Mouse (Mus musculus): ENCODE data around the gene Aspdh. TPM values are rescaled to one million over a fixed set of nuclear protein-coding genes. Genes with fewer than 3 reads are reported as not detected.

Gene Aspdh
- polyA plus RNA-seq, 1 experiment from 2014 or later: 4.8 TPM

DNA sequence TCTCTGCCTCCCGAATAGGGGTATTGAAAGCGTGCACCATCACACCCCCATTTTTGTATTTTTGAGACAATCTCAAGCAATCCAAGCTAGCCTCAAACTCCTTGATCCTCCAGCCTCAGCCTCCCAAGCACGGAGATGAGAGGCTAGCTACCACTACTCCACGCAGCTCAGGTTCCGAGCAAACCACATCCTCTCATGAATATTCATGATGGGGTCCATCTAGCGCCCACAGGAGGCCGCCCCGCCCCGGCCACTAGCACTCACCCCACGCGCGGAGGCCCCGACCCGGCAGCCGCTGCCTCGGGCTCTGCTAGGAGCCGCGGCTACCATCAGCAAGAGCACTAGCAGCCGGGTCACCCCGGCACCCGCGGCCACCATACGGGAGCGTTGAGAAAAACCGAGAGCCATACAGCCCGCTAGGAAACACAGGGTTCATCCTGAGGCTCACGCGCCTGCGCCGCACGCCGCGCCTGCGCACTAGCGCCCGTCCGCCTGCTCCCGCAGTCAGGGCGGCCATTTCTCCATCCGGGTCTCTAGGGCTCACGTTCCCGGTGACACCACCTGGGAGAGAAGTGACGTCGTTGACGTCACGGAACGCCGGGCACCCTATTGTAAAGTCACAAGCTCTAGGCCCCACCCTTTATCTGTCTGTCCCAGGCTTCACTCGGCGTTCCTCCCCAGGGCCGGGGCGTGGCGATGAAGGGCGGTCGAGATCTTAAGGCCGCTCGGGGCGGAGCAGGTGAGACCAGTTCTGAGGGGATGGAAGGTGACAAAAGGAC, 31.0 kb downstream of the Aspdh start, which contains the start of the genes Emc10 and Fam71e1:
Gene Emc10 (minus strand): TSS at position 538 of the 779 bp plus-strand sequence.
Gene Fam71e1 (plus strand): TSS at position 590 of the 779 bp plus-strand sequence.
- H3K9ac ChIP-seq: peak within 1 kb of the TSS; percentile 84
- no peaks in the 10 kb centered on the region for H3K9me3 ChIP-seq
- peaks cover 26% of the 10 kb centered on the region for H3K4me1 ChIP-seq
- peak within 1 kb of the TSS; percentile 74 for H3K4me3 ChIP-seq (replicated peaks)
- H3K36me3 ChIP-seq (replicated peaks): peaks cover 33% of the 10 kb centered on the region
- peak; percentile 96 for ATAC-seq (ENCODE audit: low FRiP score)
- peak within 1 kb of the TSS; percentile 96 for H3K27ac ChIP-seq
- H3K4me2 ChIP-seq: peak within 1 kb of the TSS; percentile 87
- 1% methylated on average over 58 of the region's 58 CpGs for WGBS
- H3K27me3 ChIP-seq: peaks cover 20% of the 10 kb centered on the region

DNA sequence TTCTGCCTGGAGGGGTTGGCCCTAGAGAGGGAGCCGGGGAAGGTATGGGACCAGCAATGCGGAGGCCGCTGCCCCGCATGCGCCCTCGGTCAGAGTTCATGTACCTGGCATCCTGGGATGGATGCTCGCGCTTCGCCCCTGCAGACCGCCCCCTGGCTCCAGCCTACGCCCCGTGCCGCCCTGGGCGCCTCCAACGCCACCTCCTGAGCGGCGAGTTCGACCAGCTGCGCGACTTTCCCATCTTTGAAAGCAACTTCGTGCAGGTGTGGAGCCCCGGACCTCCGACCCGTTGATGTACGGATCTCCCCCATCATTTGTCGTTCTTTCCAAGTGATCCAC, 31.5 kb downstream of the Aspdh start:
- H3K27me3 ChIP-seq: peaks cover 20% of the 10 kb centered on the region
- peak overlapping the region; percentile 84 for H3K9ac ChIP-seq
- peaks cover 26% of the 10 kb centered on the region for H3K4me1 ChIP-seq
- no peak for ATAC-seq (ENCODE audit: low FRiP score)
- peak overlapping the region; percentile 87 for H3K4me2 ChIP-seq
- peak overlapping the region; percentile 96 for H3K27ac ChIP-seq
- under 1% methylated on average over 26 of the region's 26 CpGs for WGBS
- peaks cover 28% of the 10 kb centered on the region for H3K36me3 ChIP-seq (replicated peaks)
- no peaks in the 10 kb centered on the region for H3K9me3 ChIP-seq
- H3K4me3 ChIP-seq (replicated peaks): peak overlapping the region; percentile 74

DNA sequence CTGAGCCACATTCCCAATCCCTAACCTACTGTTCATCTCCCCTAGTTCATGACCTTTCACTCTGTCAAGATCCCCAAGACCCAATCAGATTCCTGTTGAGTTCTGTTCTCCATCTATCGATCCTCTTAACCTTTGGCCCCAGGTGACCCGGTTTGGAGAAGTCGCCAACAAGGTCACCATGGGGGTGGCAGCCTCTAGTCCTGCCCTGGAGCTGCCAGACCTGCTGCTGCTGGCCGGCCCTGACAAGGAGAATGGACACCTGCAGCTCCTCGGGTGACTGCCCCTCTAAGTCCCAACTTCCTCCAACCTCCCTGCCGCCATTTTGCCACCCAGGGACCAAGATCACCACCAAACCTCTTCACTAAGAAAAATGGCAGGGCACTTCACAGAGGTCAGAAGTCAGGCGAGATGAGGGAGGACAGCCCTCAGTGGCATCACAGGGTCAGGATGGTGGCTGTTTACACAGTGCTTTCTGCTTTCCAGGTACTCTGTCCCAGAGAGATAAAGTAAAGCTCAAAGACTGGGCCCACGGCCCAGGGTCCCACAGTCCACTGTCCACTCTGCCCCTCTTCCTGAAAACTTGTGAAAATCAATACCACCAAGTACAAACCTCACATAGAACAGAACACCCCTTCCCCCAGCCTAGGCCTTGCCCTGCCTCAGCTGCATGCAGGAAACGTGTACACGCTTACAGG, 32.3 kb downstream of the Aspdh start:
- Histone ChIP-seq H3K4me1 (peaks cover 26% of the 10 kb centered on the region), H3K9me3 (no peaks in the 10 kb centered on the region), H3K27me3 (peaks cover 20% of the 10 kb centered on the region), H3K36me3 (replicated peaks) (peaks cover 20% of the 10 kb centered on the region), H3K9ac (peak overlapping the region; percentile 84; the same call in 1 of the 2 replicates), H3K27ac (no peak overlapping the region), H3K4me2 (peak overlapping the region; percentile 87), H3K4me3 (replicated peaks) (peak overlapping the region; percentile 74)
- WGBS: 87% methylated on average over 10 of the region's 10 CpGs
- ATAC-seq (ENCODE audit: low FRiP score): no peak

DNA sequence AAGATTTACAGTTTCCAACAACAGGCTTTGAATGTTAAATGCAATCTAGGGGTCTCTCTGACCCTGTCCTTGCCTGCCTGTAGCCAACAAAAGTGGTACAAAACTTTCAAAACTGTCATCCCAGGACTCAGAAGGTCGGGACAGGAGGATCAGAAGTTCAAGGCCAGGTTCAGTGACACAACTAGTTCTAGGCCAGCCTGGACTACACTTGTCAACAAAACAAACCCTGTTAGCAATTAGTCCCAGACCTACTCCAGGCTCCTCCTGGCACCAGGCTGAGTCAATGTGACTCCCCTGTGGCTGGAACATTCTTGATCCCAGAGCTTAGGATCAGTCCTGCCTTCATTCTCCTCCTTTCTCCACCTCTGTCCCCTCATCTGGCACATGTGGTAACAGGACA, 33.7 kb downstream of the Aspdh start:
- Histone ChIP-seq H3K9me3 (no peaks in the 10 kb centered on the region), H3K4me3 (replicated peaks) (no peak overlapping the region), H3K9ac (no peak overlapping the region), H3K4me2 (no peak overlapping the region), H3K4me1 (peaks cover 26% of the 10 kb centered on the region), H3K27me3 (peaks cover 25% of the 10 kb centered on the region), H3K36me3 (replicated peaks) (peaks cover 10% of the 10 kb centered on the region; the same call in 1 of the 2 replicates), H3K27ac (no peak overlapping the region)
- ATAC-seq (ENCODE audit: low FRiP score): no peak
- WGBS: 72% methylated on average over 1 of the region's 1 CpGs

DNA sequence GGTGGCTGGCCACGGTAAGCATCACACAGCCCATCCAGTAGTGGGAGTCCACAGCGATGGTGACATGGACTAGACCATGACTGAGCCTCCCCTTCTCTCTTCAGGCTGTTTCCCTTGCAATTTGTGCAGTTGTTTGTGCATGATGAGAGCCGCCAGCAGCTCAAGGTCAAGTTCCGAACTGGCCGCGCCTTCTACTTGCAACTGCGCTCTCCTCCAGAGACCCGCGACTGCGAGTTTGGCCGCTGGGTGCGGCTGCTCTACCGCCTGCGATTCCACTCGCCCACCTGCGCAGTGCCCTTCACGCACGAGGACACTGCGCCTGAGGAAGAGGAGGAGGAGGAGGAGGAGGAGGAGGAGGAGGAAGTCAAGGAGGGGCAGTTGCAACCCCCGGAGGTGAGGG, 34.9 kb downstream of the Aspdh start:
- no peaks in the 10 kb centered on the region for H3K9me3 ChIP-seq
- H3K9ac ChIP-seq: no peak overlapping the region
- H3K27ac ChIP-seq: no peak overlapping the region
- peaks cover 20% of the 10 kb centered on the region for H3K4me1 ChIP-seq
- peaks cover 7% of the 10 kb centered on the region; the same call in 1 of the 2 replicates for H3K36me3 ChIP-seq (replicated peaks)
- no peak for ATAC-seq (ENCODE audit: low FRiP score)
- WGBS: 70% methylated on average over 20 of the region's 20 CpGs
- H3K4me3 ChIP-seq (replicated peaks): no peak overlapping the region
- peaks cover 25% of the 10 kb centered on the region for H3K27me3 ChIP-seq
- no peak overlapping the region for H3K4me2 ChIP-seq

DNA sequence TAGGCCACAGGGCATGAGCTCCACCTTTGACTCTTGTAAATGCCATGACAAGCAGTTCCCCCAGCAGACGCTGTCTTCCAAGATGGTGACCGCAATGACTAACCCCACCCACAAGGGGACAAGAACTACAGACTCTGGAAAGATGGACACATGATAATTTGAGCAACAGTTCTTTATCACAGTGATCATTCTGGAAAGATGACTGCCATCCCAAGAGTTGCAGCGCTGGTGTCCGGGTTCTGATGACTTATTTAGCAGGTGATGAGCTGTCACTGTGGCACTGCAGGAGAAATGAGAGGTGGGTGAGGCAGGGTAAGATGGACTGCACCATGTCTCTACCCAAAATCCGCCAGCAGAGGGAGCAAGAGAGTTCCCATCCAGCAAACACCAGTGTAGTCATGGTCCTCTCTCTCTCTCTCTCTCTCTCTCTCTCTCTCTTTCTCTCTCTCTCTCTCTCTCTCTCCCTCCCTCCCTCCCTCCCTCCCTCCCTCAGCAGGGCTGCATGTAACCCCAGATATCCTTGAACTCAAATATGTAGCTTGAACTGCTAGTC, 36.4 kb downstream of the Aspdh start:
- Histone ChIP-seq H3K9ac (no peak overlapping the region), H3K27ac (no peak overlapping the region), H3K9me3 (no peaks in the 10 kb centered on the region), H3K27me3 (peaks cover 25% of the 10 kb centered on the region), H3K4me1 (peaks cover 12% of the 10 kb centered on the region), H3K4me3 (replicated peaks) (no peak overlapping the region), H3K4me2 (no peak overlapping the region), H3K36me3 (replicated peaks) (peaks cover 7% of the 10 kb centered on the region; the same call in 1 of the 2 replicates)
- ATAC-seq (ENCODE audit: low FRiP score): peak; percentile 51; the same call in 1 of the 2 replicates
- 36% methylated on average over 5 of the region's 5 CpGs for WGBS

DNA sequence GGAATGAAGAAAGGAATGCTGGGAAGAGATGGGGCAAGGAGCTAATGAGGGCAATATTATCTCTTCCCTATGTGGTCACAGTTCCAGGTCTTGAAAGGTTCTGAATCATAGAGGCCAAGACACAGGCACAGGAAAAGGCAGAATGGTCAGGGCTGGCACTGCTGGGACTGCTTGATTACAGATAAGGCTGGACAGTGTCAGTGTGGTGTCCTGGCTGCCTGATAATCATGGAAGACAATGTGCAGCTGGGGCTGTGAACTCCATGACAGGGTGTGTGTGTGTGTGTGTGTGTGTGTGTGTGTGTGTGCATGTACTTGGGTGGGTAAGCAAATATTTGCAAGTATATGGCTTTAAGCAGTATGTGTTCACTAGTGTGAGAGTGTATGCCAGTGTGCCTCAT, 42.3 kb downstream of the Aspdh start:
- Histone ChIP-seq H3K36me3 (replicated peaks) (no peaks in the 10 kb centered on the region), H3K27me3 (peaks cover 36% of the 10 kb centered on the region), H3K4me3 (replicated peaks) (no peak overlapping the region), H3K9me3 (peaks cover 2% of the 10 kb centered on the region; the same call in 1 of the 2 replicates), H3K9ac (no peak overlapping the region), H3K4me2 (no peak overlapping the region), H3K27ac (no peak overlapping the region), H3K4me1 (no peaks in the 10 kb centered on the region)
- ATAC-seq (ENCODE audit: low FRiP score): no peak

Small RNAs within 50 kb of the gene (microRNA-seq; reads per million reads assigned to microRNA genes)
- not detected for gene Mir7052

Other genes starting within 250 kb of the Aspdh start
- not detected in 2 replicates for gene Klk1b5, start 249.4 kb upstream of the Aspdh start, polyA plus RNA-seq (2016; fragmentation: Nextera tagmentation; extraction: Ambion mirVana)
- not detected in 2 replicates for gene Klk1, start 240.0 kb upstream of the Aspdh start, polyA plus RNA-seq (2016; fragmentation: Nextera tagmentation; extraction: Ambion mirVana)
- not detected in 2 replicates for gene Gm36864, start 229.2 kb upstream of the Aspdh start, polyA plus RNA-seq (2016; fragmentation: Nextera tagmentation; extraction: Ambion mirVana)
- gene 1700028J19Rik, start 218.7 kb upstream of the Aspdh start, polyA plus RNA-seq (2016; fragmentation: Nextera tagmentation; extraction: Ambion mirVana): 1.1 and 1.3 TPM in 2 replicates
- 195 and 203 TPM in 2 replicates for gene 2410002F23Rik, start 218.7 kb upstream of the Aspdh start, polyA plus RNA-seq (2016; fragmentation: Nextera tagmentation; extraction: Ambion mirVana)
- gene Acp4, start 208.0 kb upstream of the Aspdh start, polyA plus RNA-seq (2016; fragmentation: Nextera tagmentation; extraction: Ambion mirVana): 0.11 and 0.17 TPM in 2 replicates
- not detected in 2 replicates for gene Gm15517, start 203.9 kb upstream of the Aspdh start, polyA plus RNA-seq (2016; fragmentation: Nextera tagmentation; extraction: Ambion mirVana)
- gene Clec11a, start 158.5 kb upstream of the Aspdh start, polyA plus RNA-seq (2016; fragmentation: Nextera tagmentation; extraction: Ambion mirVana): 2.5 and 2.9 TPM in 2 replicates
- 7.7 and 8.0 TPM in 2 replicates for gene Shank1, start 155.1 kb upstream of the Aspdh start, polyA plus RNA-seq (2016; fragmentation: Nextera tagmentation; extraction: Ambion mirVana)
- 5.5 and 6.6 TPM in 2 replicates for gene Syt3, start 81.3 kb upstream of the Aspdh start, polyA plus RNA-seq (2016; fragmentation: Nextera tagmentation; extraction: Ambion mirVana)
- 0.86 and 1.5 TPM in 2 replicates for gene 1700008O03Rik, start 79.6 kb upstream of the Aspdh start, polyA plus RNA-seq (2016; fragmentation: Nextera tagmentation; extraction: Ambion mirVana)
- 10.6 and 12.0 TPM in 2 replicates for gene Lrrc4b, start 36.4 kb upstream of the Aspdh start, polyA plus RNA-seq (2016; fragmentation: Nextera tagmentation; extraction: Ambion mirVana)
- gene Josd2, start 2.6 kb downstream of the Aspdh start, polyA plus RNA-seq (2016; fragmentation: Nextera tagmentation; extraction: Ambion mirVana): 47.2 and 56.8 TPM in 2 replicates
- 121 and 125 TPM in 2 replicates for gene Emc10, start 31.1 kb downstream of the Aspdh start, polyA plus RNA-seq (2016; fragmentation: Nextera tagmentation; extraction: Ambion mirVana)
- gene Fam71e1, start 31.2 kb downstream of the Aspdh start, polyA plus RNA-seq (2016; fragmentation: Nextera tagmentation; extraction: Ambion mirVana): 29.8 and 34.2 TPM in 2 replicates
- 0.13 and 0.17 TPM in 2 replicates for gene Mybpc2, start 59.3 kb downstream of the Aspdh start, polyA plus RNA-seq (2016; fragmentation: Nextera tagmentation; extraction: Ambion mirVana)
- not detected in 2 replicates for gene Spib, start 66.7 kb downstream of the Aspdh start, polyA plus RNA-seq (2016; fragmentation: Nextera tagmentation; extraction: Ambion mirVana)
- 111 and 126 TPM in 2 replicates for gene Pold1, start 83.5 kb downstream of the Aspdh start, polyA plus RNA-seq (2016; fragmentation: Nextera tagmentation; extraction: Ambion mirVana)
- 72.7 and 73.5 TPM in 2 replicates for gene Nr1h2, start 88.6 kb downstream of the Aspdh start, polyA plus RNA-seq (2016; fragmentation: Nextera tagmentation; extraction: Ambion mirVana)
- 0.38 and 0.51 TPM in 2 replicates for gene Napsa, start 107.0 kb downstream of the Aspdh start, polyA plus RNA-seq (2016; fragmentation: Nextera tagmentation; extraction: Ambion mirVana)
- gene Kcnc3, start 125.3 kb downstream of the Aspdh start, polyA plus RNA-seq (2016; fragmentation: Nextera tagmentation; extraction: Ambion mirVana): 1.7 and 1.9 TPM in 2 replicates
- gene Myh14, start 205.5 kb downstream of the Aspdh start, polyA plus RNA-seq (2016; fragmentation: Nextera tagmentation; extraction: Ambion mirVana): 2.1 and 2.3 TPM in 2 replicates
- gene Izumo2, start 243.4 kb downstream of the Aspdh start, polyA plus RNA-seq (2016; fragmentation: Nextera tagmentation; extraction: Ambion mirVana): not detected in 2 replicates